Mouse (Mus musculus) heart, adult 18-20 months (tissue): Measurements from ENCODE around the gene Rab5a. TPM values are rescaled to one million over a fixed set of nuclear protein-coding genes. Genes with fewer than 3 reads are reported as not detected.

Source experiments
- DNase-seq, 2 experiments: peaks; one replicate each; pipeline ENCODE4 v3.0.0; 2021 to 2022; ENCODE audit warnings: mixed read lengths in 1 of 2
- total RNA-seq, 2 experiments: library from RNA; stranded (reverse); gene quantifications; 2 replicates each; pipeline ENCODE4 v1.2.3; 2021

The Rab5a gene
- total RNA-seq, 2 experiments from 2014 or later, result 48.6 to 50.3 TPM

DNA sequence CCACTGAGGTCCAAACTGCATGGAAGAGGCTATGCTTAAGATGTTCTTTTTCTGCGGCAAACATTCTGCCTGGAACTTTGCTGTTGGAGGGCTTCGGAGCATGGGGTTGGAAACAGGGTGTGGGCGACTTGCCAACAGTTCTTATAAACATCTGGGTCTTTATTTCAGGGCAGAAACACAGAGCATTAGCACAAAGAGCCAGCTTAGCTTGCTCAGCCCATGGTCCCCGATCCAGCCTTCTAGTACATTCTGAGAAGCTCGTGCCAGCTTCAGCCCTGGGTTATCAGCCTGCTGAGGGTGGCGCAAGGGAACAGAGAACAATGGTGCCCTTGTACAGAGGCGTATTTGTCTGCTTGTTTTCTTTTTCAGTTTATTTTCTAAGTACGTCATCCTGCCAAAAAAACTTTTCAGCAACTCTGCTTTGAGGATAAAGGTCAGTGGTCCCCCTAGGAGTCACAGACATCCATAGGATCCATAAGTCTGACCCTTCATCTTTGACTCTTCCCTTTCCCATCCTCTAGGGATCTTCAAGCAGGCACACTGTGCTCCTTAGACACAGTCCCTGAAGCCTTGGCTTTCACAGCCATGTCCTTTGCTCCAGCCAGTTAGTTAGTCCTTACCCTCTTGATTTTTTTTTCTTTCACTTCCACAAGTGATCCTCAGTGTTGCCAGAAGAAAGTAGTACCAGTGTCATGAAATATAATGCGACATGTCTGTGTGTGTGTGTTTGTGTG lies 64.7 kb downstream of the Rab5a start:
- DNase-seq, result peak; percentile 62 to 68

DNA sequence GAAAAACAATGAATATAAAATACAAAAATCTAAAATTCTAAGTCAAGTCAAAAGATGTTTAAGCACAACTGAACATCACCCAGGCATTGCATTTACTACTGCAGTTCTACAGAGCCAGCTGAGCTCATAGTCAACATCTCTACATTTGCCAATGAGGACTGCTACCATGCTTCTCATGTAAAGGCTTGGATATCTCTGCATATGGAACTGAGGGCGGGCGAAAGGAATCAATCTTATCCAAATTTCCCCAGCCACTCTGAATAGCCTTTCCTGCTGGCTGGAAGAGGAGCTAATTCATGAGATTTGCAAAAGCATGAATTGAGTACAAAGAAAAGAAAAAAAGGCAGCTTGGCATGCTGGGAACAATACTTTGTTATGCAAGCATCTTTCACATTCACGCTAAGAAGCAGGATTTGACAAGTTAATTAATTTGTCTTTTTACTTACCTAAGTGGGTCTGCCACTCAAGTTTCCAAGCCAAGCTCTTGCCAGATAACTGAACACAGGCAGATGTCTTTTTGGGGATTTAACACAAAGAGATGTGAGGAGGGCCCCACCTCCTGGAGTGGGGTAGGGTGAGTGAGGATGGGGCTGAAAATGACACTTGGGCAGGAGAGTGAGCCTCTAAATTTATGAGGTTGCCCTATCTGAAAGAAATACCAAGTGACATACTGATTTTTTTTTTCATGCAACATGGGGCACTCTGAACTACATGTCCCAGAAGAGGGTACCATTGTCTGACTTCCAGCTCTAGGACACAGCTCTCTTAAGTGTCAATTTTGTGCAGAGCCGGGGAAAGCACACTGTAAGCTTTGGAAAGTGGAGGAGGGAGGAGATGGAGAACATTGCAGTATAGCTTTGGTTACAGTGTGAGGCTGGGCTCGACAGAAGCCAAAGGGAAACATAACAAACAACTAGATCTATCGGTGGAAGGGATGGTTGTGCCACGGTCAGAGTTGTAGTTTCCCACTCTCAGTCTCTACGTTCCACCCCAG lies 72.6 kb downstream of the Rab5a start:
- no peak for DNase-seq

DNA sequence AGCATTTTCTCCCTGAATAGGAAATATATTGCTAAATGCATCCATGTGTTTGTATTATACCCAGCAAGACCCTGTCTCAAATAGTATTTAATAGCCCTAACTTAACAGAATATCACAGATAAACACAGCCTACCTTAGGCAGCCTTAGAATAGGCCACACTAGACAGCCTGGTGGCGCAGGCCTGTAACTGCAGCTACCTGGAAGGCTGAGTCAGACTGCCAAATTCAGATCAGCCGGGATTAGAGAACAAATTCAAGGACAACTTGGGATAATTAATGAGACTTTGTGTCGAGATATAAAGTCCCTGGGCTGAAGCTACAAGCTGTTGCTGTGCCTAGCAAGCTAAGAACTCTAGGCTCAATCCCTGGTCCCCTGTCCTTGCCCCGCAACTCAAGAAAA lies 75.1 kb downstream of the Rab5a start:
- DNase-seq, result no peak

DNA sequence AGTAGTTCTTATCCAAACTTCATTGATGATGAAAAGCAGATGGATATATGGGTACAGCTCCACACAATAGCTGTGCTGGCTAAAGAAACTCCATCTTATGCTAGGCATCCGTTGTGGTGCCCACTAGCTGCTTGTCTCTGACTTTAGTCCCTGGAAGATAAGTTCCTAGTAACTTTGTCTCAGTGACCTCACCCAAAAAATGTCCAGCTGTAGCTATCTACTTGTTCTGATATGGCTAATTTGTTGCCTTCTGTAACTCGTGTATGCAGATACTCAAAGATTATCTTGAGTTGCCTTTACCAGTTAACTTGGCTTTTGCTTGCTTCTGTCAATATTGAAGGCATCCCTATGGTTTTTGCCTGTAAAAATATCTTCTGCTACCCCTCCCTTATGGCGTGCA lies 75.8 kb downstream of the Rab5a start:
- no peak for DNase-seq

Other genes with a start within 250 kb of the Rab5a start
- gene Efhb, start 15.9 kb upstream of the Rab5a start, total RNA-seq, result under 1 TPM in 1 of 2 experiments, not detected in 1; 0.10 TPM
- gene Pp2d1, start 60.2 kb downstream of the Rab5a start, total RNA-seq, result not detected
- 10 to 100 TPM; 76.3 to 86.9 TPM for gene Kat2b, start 87.6 kb downstream of the Rab5a start, total RNA-seq
- under 1 TPM; 0.30 to 0.31 TPM for gene Sgo1, start 210.1 kb downstream of the Rab5a start, total RNA-seq